Mouse (Mus musculus) limb, embryonic 15.5 days (tissue): ENCODE data around the gene Masp2. TPM values are rescaled to one million over a fixed set of nuclear protein-coding genes. Genes with fewer than 3 reads are reported as not detected.

ENCODE experiments used
- ATAC-seq: fragments of 200-750 bp; cut with Nextera tagmentation; 2 replicates; pipeline ENCODE4 v1.8.0; 2017; ENCODE audit warnings: low read depth, moderate TSS enrichment; ENCODE audit not compliant: insufficient number of reproducible peaks, low FRiP score, low TSS enrichment
- H3K27ac ChIP-seq: fragments of 300-500 bp; sonication (generic); 2 replicates; pipeline ENCODE4 v1.5.1; 2015; ENCODE audit warnings: moderate library complexity, mild to moderate bottlenecking, inconsistent platforms
- H3K27me3 ChIP-seq: fragments of 300-500 bp; sonication (generic); 2 replicates; pipeline ENCODE4 v1.6.1; 2015; ENCODE audit warnings: inconsistent platforms
- H3K36me3 ChIP-seq: fragments of 300-500 bp; sonication (generic); 2 replicates; pipeline ENCODE4 v1.6.1; 2015; ENCODE audit warnings: inconsistent platforms
- H3K4me1 ChIP-seq: fragments of 300-500 bp; sonication (generic); 2 replicates; pipeline ENCODE4 v1.6.1; 2015; ENCODE audit warnings: inconsistent platforms
- H3K4me2 ChIP-seq: fragments of 300-500 bp; sonication (generic); 2 replicates; pipeline ENCODE4 v1.6.1; 2015; ENCODE audit warnings: mild to moderate bottlenecking, inconsistent platforms
- H3K4me3 ChIP-seq: fragments of 300-500 bp; sonication (generic); 2 replicates; pipeline ENCODE4 v1.5.1; 2015; ENCODE audit warnings: mild to moderate bottlenecking, inconsistent platforms
- H3K9ac ChIP-seq: fragments of 300-500 bp; sonication (generic); 2 replicates; pipeline ENCODE4 v1.6.1; 2015; ENCODE audit warnings: inconsistent platforms
- H3K9me3 ChIP-seq: fragments of 300-500 bp; sonication (generic); 2 replicates; pipeline ENCODE4 v1.6.1; 2016; ENCODE audit warnings: inconsistent platforms
- WGBS: fragments of 180-500 bp; shearing (Covaris S2); methylation state at CpG from one replicate; pipeline ENCODE4 v1.1.7; 2015; 5-methylcytosine and 5-hydroxymethylcytosine counted together
- polyA plus RNA-seq: library from polyadenylated mRNA; unstranded; fragments of >200 nt; fragmentation: Nextera tagmentation; extraction: Ambion mirVana; gene quantifications from 2 replicates; pipeline ENCODE4 v1.2.1, GENCODE M21; 2015

The Masp2 gene
- polyA plus RNA-seq, 1 experiment from 2014 or later, result 0.45 TPM

DNA sequence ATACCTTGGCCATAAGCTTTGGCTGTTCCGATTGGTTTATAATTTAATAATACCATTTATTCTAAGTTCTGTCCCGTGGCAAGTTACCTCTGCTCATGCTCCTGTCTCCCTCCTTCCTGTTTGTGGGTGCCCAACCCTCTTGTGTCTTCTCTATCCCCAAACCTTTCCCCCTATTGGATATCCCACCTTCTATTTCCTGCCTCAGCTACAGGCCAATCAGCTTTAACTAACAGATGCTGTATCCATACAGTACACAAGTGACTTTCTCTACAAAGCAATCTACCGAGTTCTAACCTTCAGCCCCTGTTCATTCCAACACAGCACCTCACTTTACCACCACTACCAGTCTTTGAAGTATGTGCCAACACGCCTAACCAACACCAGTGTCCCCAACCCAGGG, 21.3 kb downstream of the Masp2 start:
- no peak for ATAC-seq
- H3K9ac ChIP-seq, result no peak overlapping the region
- WGBS, result 85% methylated on average over 4 of the region's 4 CpGs
- no peaks in the 10 kb centered on the region for H3K27me3 ChIP-seq
- H3K4me1 ChIP-seq, result peaks cover 28% of the 10 kb centered on the region
- no peak overlapping the region for H3K4me2 ChIP-seq
- H3K9me3 ChIP-seq, result no peaks in the 10 kb centered on the region
- no peak overlapping the region for H3K27ac ChIP-seq
- peaks cover 60% of the 10 kb centered on the region for H3K36me3 ChIP-seq
- H3K4me3 ChIP-seq, result no peak overlapping the region

DNA sequence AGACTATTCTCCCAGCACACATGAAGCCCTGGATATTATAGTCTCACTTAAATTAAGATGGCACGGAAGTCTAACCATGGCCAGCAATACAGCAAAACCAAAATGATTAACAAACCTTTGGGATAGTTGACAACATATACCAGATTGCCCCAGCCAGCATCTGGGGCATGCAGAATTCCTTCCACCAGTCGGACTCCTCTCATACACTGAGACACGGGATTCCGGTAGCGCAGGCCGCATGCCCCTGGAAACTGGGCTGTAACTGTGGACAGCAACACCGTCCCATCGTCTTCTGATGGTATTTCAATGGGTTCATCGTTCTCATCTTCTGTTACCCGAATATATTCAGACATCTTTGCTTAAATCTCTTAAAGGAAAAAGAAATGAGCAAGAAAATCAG, 22.7 kb downstream of the Masp2 start:
- whole genome bisulfite sequencing, result 81% methylated on average over 10 of the region's 10 CpGs
- no peak overlapping the region for H3K27ac ChIP-seq
- peak overlapping the region; percentile 67 for H3K4me2 ChIP-seq
- H3K27me3 ChIP-seq, result no peaks in the 10 kb centered on the region
- H3K4me3 ChIP-seq, result peak overlapping the region; percentile 85
- no peak overlapping the region for H3K9ac ChIP-seq
- no peaks in the 10 kb centered on the region for H3K9me3 ChIP-seq
- peaks cover 46% of the 10 kb centered on the region for H3K36me3 ChIP-seq
- no peak for ATAC-seq
- H3K4me1 ChIP-seq, result peaks cover 28% of the 10 kb centered on the region

DNA sequence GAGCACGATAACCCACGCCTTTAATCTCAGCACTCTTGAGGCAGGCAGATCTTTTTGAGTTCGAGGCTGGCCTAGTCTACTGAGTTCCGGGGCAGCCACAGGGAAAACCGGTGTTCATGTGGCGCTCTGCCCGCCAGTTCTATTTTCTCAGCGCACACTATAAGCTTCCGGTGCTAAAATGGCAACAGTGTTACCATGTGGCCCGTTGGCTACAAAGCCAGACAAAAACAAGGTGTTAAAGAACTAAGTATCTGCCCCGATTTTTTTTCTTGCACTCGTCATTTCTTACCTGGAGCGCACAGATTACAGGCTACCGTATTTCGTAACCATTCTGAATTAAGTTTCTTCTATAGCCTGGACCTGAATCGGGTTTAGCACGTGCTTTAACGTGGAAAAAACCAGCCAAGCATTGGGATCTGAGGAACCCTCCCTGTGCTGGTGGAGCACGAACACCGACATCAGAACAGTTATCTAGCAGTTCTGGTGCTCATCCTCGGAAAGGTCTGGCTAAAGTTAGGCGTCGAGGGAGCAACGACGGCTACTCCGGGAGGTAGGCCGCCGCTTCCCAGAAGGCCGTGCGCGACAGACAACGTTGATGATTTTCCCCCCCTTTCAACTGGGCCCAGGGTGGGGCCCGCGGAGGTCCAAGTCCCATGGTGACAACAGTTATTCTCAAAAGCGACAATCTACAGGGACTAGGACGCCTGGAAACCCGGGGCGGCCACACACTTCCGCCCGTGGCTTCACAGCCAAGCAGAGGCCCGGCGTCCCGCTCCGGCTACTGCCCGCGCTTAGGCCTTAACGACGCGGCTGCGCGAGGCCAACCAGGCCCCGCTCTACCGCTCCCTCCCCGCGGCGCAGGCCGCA, 23.6 kb downstream of the Masp2 start:
- Histone ChIP-seq H3K27ac (peak overlapping the region; percentile 95), H3K4me1 (peaks cover 28% of the 10 kb centered on the region), H3K4me3 (peak overlapping the region; percentile 85), H3K9ac (peak overlapping the region; percentile 96), H3K27me3 (no peaks in the 10 kb centered on the region), H3K9me3 (no peaks in the 10 kb centered on the region), H3K4me2 (peak overlapping the region; percentile 67), H3K36me3 (peaks cover 38% of the 10 kb centered on the region)
- under 1% methylated on average over 57 of the region's 57 CpGs for WGBS
- ATAC-seq, result peak; percentile 35

DNA sequence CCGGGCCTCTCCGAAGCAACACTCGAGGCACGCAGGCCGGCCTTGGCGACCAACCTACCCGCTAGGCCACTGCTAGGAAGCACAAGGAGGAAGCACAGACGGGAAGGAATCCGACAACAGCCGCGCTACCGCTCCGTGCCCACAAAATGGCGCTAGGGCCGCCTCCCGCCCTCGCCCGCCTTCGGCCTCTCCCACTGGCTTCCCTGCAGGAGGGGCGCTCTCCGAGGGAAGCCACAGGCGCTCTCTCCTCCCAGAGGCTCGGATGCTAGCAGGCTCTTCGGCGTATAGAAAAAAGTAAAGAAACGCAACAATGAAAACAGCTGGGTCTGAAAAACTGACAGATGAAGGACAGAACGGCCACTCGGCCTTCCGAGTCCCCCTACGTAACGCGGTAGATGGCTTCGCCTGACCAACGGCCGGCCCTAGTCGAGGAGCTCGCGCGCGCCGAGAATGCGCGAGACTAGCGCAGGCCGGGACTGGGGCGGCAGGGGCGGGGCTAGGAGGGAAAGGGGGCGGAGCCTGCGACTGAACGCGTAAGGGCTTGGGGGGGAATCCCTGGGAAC, 24.4 kb downstream of the Masp2 start, which contains the start of gene Tardbp:
Gene Tardbp, minus strand, starts transcription at position 397 of the 563 bp plus-strand sequence.
- H3K36me3 ChIP-seq, result peaks cover 31% of the 10 kb centered on the region
- no peaks in the 10 kb centered on the region for H3K9me3 ChIP-seq
- H3K4me2 ChIP-seq, result peak within 1 kb of the TSS; percentile 67
- H3K27ac ChIP-seq, result peak within 1 kb of the TSS; percentile 95
- under 1% methylated on average over 51 of the region's 51 CpGs for WGBS
- peak; percentile 95 for ATAC-seq
- H3K4me1 ChIP-seq, result peaks cover 26% of the 10 kb centered on the region
- H3K27me3 ChIP-seq, result no peaks in the 10 kb centered on the region
- H3K9ac ChIP-seq, result peak within 1 kb of the TSS; percentile 96
- H3K4me3 ChIP-seq, result peak within 1 kb of the TSS; percentile 85

DNA sequence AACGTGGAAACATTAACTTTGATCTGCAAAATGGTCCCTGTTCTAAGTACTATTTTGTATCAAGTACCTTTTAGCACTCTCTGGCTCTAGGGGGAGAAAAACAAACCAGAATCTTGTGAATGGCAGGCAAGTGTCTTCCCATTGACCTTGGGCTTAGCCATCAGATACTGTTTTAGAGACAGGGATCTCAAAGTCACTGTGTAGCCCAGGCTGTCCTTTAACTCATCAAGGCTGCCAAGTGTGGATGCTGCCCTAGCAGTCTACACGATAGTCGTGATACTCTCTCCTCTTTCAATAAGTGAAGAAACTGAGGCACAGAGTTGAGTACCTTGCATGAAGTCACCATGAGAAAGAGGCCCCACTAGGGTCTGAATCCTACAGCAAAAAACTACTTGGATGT, 24.9 kb downstream of the Masp2 start:
- H3K9me3 ChIP-seq, result no peaks in the 10 kb centered on the region
- no peak overlapping the region for H3K9ac ChIP-seq
- peak overlapping the region; percentile 44 for H3K4me2 ChIP-seq
- no peak for ATAC-seq
- no peaks in the 10 kb centered on the region for H3K27me3 ChIP-seq
- H3K4me3 ChIP-seq, result peak overlapping the region; percentile 85
- no peak overlapping the region for H3K27ac ChIP-seq
- H3K4me1 ChIP-seq, result peaks cover 26% of the 10 kb centered on the region
- peaks cover 26% of the 10 kb centered on the region for H3K36me3 ChIP-seq
- WGBS, result 62% methylated on average over 3 of the region's 3 CpGs

DNA sequence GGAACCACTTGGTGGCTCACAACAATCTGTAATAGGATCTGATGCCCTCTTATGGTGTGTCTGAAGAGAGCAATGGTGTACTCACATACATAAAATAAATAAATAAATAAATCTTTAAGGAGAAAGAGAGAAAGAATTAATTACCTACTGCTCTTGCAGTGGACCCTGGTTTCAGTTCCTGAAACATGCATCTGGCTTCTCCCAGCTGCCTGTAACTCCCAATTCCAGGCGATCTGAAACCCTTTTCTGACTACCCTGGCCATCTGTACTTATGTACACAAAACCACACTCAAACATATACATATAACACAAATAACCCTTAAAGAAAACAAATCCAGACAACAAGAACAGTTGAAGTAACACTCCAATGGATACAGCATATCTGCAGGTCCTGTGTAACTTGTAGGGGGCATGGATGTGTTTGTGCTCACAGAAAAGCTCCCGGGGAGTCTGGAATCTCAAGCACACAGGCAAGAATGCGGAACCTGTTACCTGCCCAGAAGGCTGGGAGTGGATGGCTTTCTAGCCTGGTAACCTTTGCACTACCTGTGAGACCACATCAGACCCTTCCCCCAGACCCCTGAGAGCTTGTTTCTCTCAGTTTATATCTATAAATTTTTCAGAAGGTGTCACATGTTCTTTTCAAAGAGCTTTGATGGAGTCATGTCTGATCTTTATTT, 29.8 kb downstream of the Masp2 start:
- 68% methylated on average over 3 of the region's 3 CpGs for WGBS

DNA sequence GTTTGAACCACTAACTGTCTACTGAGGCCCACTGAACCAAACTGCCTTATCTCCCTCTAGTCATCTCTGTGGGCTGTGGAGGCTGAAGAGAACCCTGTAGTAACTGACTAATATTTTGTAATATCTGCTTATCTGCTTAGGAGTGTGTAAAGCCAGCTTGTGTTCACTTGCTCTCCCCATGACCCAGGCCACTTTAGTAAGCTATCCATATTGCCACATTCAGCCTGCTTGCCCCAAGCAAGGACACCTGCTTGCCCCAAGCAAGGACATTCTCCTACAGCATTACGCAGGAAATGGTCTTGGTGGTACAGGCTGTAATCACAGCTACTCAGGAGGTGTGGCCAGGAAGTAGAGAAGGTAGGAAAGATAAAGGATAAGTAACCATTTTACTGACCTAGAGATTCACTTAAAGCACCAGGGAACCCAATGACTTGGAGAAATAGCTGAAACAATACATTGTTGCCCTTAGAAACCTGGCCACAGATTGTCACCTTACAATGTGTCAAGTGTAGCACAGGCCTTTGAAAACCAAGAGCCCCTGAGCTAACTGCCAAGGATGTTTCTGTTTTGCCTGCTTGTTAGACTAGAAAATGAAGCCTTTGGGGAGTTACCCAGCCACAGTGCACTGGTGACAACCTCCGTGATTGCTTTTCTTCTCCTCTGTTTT, 31.2 kb downstream of the Masp2 start:
- Histone ChIP-seq H3K4me1 (no peaks in the 10 kb centered on the region), H3K27ac (no peak overlapping the region), H3K9ac (no peak overlapping the region), H3K27me3 (no peaks in the 10 kb centered on the region), H3K9me3 (no peaks in the 10 kb centered on the region), H3K4me3 (no peak overlapping the region), H3K36me3 (no peaks in the 10 kb centered on the region), H3K4me2 (no peak overlapping the region)
- no peak for ATAC-seq
- 69% methylated on average over 2 of the region's 2 CpGs for WGBS

More for the DNA sequence above, 29.8 kb downstream of the Masp2 start:
- Histone ChIP-seq H3K27me3 (no peaks in the 10 kb centered on the region), H3K4me2 (no peak overlapping the region), H3K9ac (no peak overlapping the region), H3K27ac (no peak overlapping the region), H3K9me3 (no peaks in the 10 kb centered on the region), H3K36me3 (no peaks in the 10 kb centered on the region), H3K4me1 (peaks cover 2% of the 10 kb centered on the region; the same call in 1 of the 2 replicates), H3K4me3 (no peak overlapping the region)
- no peak for ATAC-seq

DNA sequence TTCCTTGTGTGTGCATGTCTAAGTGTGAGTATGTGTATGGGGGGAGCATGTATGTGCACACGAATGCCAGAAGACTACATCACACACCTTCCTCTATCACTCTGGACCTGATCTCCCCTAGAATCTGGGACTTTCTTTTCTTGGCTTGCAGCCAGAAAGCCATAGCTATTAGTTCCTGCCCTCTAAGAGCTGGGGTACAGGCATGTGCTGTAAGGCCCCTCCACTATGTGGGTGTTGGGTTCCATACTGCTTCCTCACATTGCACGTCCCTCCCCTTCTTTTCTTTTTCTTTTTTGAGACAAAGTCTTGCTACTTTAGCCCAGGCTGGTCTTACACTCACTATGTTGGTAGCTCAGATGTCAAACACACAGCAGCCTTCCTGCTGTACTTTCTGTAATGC, 33.0 kb downstream of the Masp2 start:
- no peak overlapping the region for H3K4me2 ChIP-seq
- no peaks in the 10 kb centered on the region for H3K27me3 ChIP-seq
- H3K9me3 ChIP-seq, result no peaks in the 10 kb centered on the region
- H3K27ac ChIP-seq, result no peak overlapping the region
- H3K9ac ChIP-seq, result no peak overlapping the region
- no peaks in the 10 kb centered on the region for H3K36me3 ChIP-seq
- 71% methylated on average over 2 of the region's 2 CpGs for WGBS
- H3K4me3 ChIP-seq, result no peak overlapping the region
- no peaks in the 10 kb centered on the region for H3K4me1 ChIP-seq
- no peak for ATAC-seq

DNA sequence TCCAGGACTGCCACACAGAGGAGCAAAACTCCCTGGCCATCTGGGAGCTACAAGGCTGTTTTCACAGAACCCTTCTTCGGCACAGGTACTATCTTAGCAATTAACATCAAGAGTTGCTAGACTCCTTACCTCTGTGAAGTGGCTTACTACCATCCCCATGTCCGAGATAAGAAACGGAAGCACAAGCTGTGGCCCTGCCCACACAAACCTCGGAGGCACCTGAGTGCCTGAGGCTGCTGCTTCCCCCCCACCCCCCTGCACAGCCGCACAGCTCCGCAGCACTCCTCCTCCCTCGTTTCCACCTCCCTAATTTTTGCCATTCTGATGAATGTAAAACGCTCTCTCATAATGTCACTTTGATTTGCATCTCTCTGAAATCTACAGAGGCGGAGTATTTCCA, 35.9 kb downstream of the Masp2 start:
- WGBS, result 35% methylated on average over 9 of the region's 9 CpGs
- Histone ChIP-seq H3K27ac (no peak overlapping the region), H3K27me3 (no peaks in the 10 kb centered on the region), H3K4me3 (no peak overlapping the region), H3K4me1 (no peaks in the 10 kb centered on the region), H3K36me3 (no peaks in the 10 kb centered on the region), H3K4me2 (no peak overlapping the region), H3K9me3 (no peaks in the 10 kb centered on the region), H3K9ac (no peak overlapping the region)
- ATAC-seq, result no peak

DNA sequence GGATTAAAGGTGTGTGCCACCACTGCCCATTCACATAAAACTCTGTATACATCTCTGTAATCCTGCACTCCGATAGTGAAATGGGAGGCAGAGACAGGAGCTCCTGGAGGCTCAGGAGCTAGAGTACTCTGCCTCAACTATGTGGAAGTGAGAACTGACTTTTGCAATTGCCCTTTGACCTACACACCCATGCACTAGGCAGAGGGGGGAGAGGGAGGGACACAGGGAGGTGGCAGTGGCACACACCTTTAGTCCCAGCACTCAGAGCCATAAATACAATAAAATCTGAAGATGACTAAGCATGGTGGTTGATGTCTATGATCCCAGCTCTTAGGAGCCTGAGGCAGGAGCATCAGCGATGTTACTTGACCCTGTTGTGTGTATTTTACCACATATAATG, 37.1 kb downstream of the Masp2 start:
- Histone ChIP-seq H3K9me3 (no peaks in the 10 kb centered on the region), H3K4me3 (no peak overlapping the region), H3K4me1 (peaks cover 8% of the 10 kb centered on the region; the same call in 1 of the 2 replicates), H3K27me3 (no peaks in the 10 kb centered on the region), H3K36me3 (no peaks in the 10 kb centered on the region), H3K9ac (no peak overlapping the region), H3K27ac (no peak overlapping the region), H3K4me2 (no peak overlapping the region)
- ATAC-seq, result no peak
- 87% methylated on average over 2 of the region's 2 CpGs for WGBS

DNA sequence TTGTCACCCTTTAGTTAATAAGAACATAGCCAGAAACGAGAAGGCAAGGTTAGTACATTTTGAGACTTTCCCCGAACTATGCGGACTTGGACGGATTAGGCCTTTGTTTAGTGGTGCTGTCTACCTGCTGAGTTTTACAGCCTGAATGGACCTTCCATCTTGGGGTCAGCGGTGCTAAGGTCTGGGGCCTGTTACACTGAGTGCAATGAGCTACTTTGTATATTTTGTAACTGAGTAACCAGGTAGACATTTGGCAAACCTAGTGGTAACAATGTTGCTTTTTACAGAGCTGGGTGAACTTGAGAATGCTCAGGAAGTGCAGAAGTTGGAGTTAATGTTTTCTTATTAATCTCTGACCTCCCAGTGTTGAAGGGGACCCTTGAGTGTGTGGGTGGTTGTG, 38.8 kb downstream of the Masp2 start:
- Histone ChIP-seq H3K4me3 (no peak overlapping the region), H3K4me2 (no peak overlapping the region), H3K27ac (no peak overlapping the region), H3K9ac (no peak overlapping the region), H3K27me3 (no peaks in the 10 kb centered on the region), H3K4me1 (peaks cover 8% of the 10 kb centered on the region; the same call in 1 of the 2 replicates), H3K36me3 (no peaks in the 10 kb centered on the region), H3K9me3 (no peaks in the 10 kb centered on the region)
- WGBS, result 66% methylated on average over 5 of the region's 5 CpGs
- ATAC-seq, result no peak
